9 mouse cellular contexts compared by ENCODE assay signal in genomic region chr10:71025131-71025894, GRCm38 (mm10).
DNase-seq lines count a peak whose midpoint lies in the region; ATAC-seq and TF ChIP-seq lines count a peak whose summit lies in the region.
"Had no signal": no experiment of that assay in that cellular context is flagged by ENCODE, and none has a peak within 500 bp of the region (broad histone marks: within the 10 kb centered on the region; RNA-seq: fewer than 3 reads in every experiment).

No protein-coding gene starts in this region.

- 85% methylated on average over 18 of the region's 18 CpGs for WGBS in embryonic facial prominence, embryonic 14.5 days
- 91% methylated on average over 18 of the region's 18 CpGs for WGBS in embryonic facial prominence, embryonic 10.5 days
- WGBS in heart, postnatal 0 days = 19% methylated on average over 18 of the region's 18 CpGs
- 61% methylated on average over 18 of the region's 18 CpGs for WGBS in liver, postnatal 0 days (ENCODE audit: insufficient replicate concordance)
- 80% methylated on average over 18 of the region's 18 CpGs for WGBS in thymus, adult 2 months

- no peaks in the 10 kb centered on the region for H3K36me3 ChIP-seq in embryonic facial prominence, embryonic 14.5 days (ENCODE audit: control insufficient read depth, insufficient read depth, low read length)
- H3K36me3 ChIP-seq in embryonic facial prominence, embryonic 10.5 days (replicated peaks) = no peaks in the 10 kb centered on the region
- no peaks in the 10 kb centered on the region for H3K36me3 ChIP-seq in heart, postnatal 0 days (replicated peaks; ENCODE audit: control insufficient read depth, insufficient read depth, low read length)
- H3K36me3 ChIP-seq in liver, postnatal 0 days (replicated peaks; ENCODE audit: insufficient read depth, low read length) = no peaks in the 10 kb centered on the region
- no peaks in the 10 kb centered on the region for H3K36me3 ChIP-seq in thymus, adult 2 months (ENCODE audit: control insufficient read depth, insufficient read depth, low read length)
- H3K36me3 ChIP-seq: limb, embryonic 12.5 days had no signal

- peak; percentile 91 for TF ChIP-seq EP300 in heart, postnatal 0 days (IDR thresholded peaks at IDR 0.05; ENCODE audit: low read depth)
- no peak for TF ChIP-seq EP300 in liver, postnatal 0 days (IDR thresholded peaks at IDR 0.05; ENCODE audit: low read depth)

- ATAC-seq in embryonic facial prominence, embryonic 14.5 days (ENCODE audit: low read depth) = no peak
- peak; percentile 90 for ATAC-seq in heart, postnatal 0 days (ENCODE audit: insufficient read depth, low read depth)
- ATAC-seq in liver, postnatal 0 days = peak; percentile 64; the same call in 1 of the 2 replicates
- no peak for ATAC-seq in CD4-positive, CD25-positive, alpha-beta regulatory T cell, adult 4 months

- no peaks in the 10 kb centered on the region for H3K27me3 ChIP-seq in embryonic facial prominence, embryonic 14.5 days (replicated peaks; ENCODE audit: control insufficient read depth, insufficient read depth, low read length)
- no peaks in the 10 kb centered on the region for H3K27me3 ChIP-seq in embryonic facial prominence, embryonic 10.5 days (replicated peaks; ENCODE audit: low read depth, poor library complexity, severe bottlenecking)
- no peaks in the 10 kb centered on the region for H3K27me3 ChIP-seq in heart, postnatal 0 days (ENCODE audit: control insufficient read depth, insufficient read depth, low read length)
- no peaks in the 10 kb centered on the region for H3K27me3 ChIP-seq in liver, postnatal 0 days (ENCODE audit: insufficient read depth, low read length)
- H3K27me3 ChIP-seq in thymus, adult 2 months (ENCODE audit: control insufficient read depth, insufficient read depth, low read length) = no peaks in the 10 kb centered on the region
- H3K27me3 ChIP-seq: limb, embryonic 12.5 days had no signal

- no peak overlapping the region for H3K9ac ChIP-seq in embryonic facial prominence, embryonic 14.5 days (ENCODE audit: low read depth, low read length)
- peak overlapping the region; percentile 56 for H3K9ac ChIP-seq in heart, postnatal 0 days (replicated peaks; ENCODE audit: low read depth, low read length)
- H3K9ac ChIP-seq in liver, postnatal 0 days (replicated peaks) = no peak overlapping the region
- H3K9ac ChIP-seq: limb, embryonic 12.5 days had no signal

- H3K4me3 ChIP-seq in embryonic facial prominence, embryonic 14.5 days (ENCODE audit: low read depth, low read length) = no peak overlapping the region
- no peak overlapping the region for H3K4me3 ChIP-seq in embryonic facial prominence, embryonic 10.5 days
- peak overlapping the region; percentile 22 for H3K4me3 ChIP-seq in heart, postnatal 0 days (ENCODE audit: low read depth, low read length)
- H3K4me3 ChIP-seq in liver, postnatal 0 days (ENCODE audit: low read depth, low read length) = no peak overlapping the region
- H3K4me3 ChIP-seq in thymus, adult 2 months (ENCODE audit: control insufficient read depth, insufficient read depth, low read length) = no peak overlapping the region
- H3K4me3 ChIP-seq: limb, embryonic 12.5 days had no signal

- DNase-seq in embryonic facial prominence, embryonic 14.5 days (ENCODE audit: low spot score) = no peak
- no peak for DNase-seq in embryonic facial prominence, embryonic 10.5 days (ENCODE audit: low spot score)
- peak; percentile 31 for DNase-seq in NIH3T3 (ENCODE audit: low read depth)
- DNase-seq in heart, postnatal 0 days (ENCODE audit: low spot score) = peak; percentile 83
- no peak for DNase-seq in liver, postnatal 0 days
- DNase-seq in gastrocnemius, postnatal 25 days = no peak
- no peak for DNase-seq in thymus, adult 2 months

- no peak overlapping the region for H3K4me2 ChIP-seq in embryonic facial prominence, embryonic 14.5 days (ENCODE audit: low read depth, low read length)
- peak overlapping the region; percentile 60 for H3K4me2 ChIP-seq in heart, postnatal 0 days (ENCODE audit: low read depth, low read length)
- peak overlapping the region; percentile 15; the same call in 1 of the 2 replicates for H3K4me2 ChIP-seq in liver, postnatal 0 days (ENCODE audit: low read depth, low read length)
- H3K4me2 ChIP-seq: limb, embryonic 12.5 days had no signal

- 0 out of 2 replicates have a peak overlapping the region, but pooled peaks have one; percentile 0 for H3K27ac ChIP-seq in embryonic facial prominence, embryonic 14.5 days (replicated peaks; ENCODE audit: low read depth, low read length)
- no peak overlapping the region for H3K27ac ChIP-seq in embryonic facial prominence, embryonic 10.5 days (replicated peaks)
- peak overlapping the region; percentile 97 for H3K27ac ChIP-seq in heart, postnatal 0 days (ENCODE audit: low read depth)
- H3K27ac ChIP-seq in liver, postnatal 0 days (ENCODE audit: low read depth) = 0 out of 2 replicates have a peak overlapping the region, but pooled peaks have one; percentile 22
- no peak overlapping the region for H3K27ac ChIP-seq in thymus, adult 2 months (ENCODE audit: control insufficient read depth, insufficient read depth, low read length)
- H3K27ac ChIP-seq: limb, embryonic 12.5 days had no signal

- TF ChIP-seq CTCF in heart, postnatal 0 days (IDR thresholded peaks at IDR 0.05; ENCODE audit: low read depth) = peak; percentile 36
- peak; percentile 21; the same call in 1 of the 2 replicates for TF ChIP-seq CTCF in liver, postnatal 0 days (IDR thresholded peaks at IDR 0.05; ENCODE audit: low read depth)
- TF ChIP-seq CTCF in thymus, adult 2 months (IDR thresholded peaks at IDR 0.05; ENCODE audit: borderline replicate concordance, control insufficient read depth, extremely low read depth, insufficient read depth, low read length, poor library complexity) = no peak

- no peaks in the 10 kb centered on the region for H3K9me3 ChIP-seq in embryonic facial prominence, embryonic 14.5 days (ENCODE audit: control insufficient read depth, low read length)
- no peaks in the 10 kb centered on the region for H3K9me3 ChIP-seq in embryonic facial prominence, embryonic 10.5 days
- no peaks in the 10 kb centered on the region for H3K9me3 ChIP-seq in heart, postnatal 0 days (replicated peaks; ENCODE audit: control insufficient read depth, low read length)
- H3K9me3 ChIP-seq in liver, postnatal 0 days (ENCODE audit: low read length) = no peaks in the 10 kb centered on the region
- H3K9me3 ChIP-seq: limb, embryonic 12.5 days had no signal

- H3K4me1 ChIP-seq in embryonic facial prominence, embryonic 14.5 days (ENCODE audit: control insufficient read depth, insufficient read depth, low read length) = peaks cover 20% of the 10 kb centered on the region; the same call in 1 of the 2 replicates
- no peaks in the 10 kb centered on the region for H3K4me1 ChIP-seq in embryonic facial prominence, embryonic 10.5 days
- H3K4me1 ChIP-seq in heart, postnatal 0 days (ENCODE audit: control insufficient read depth, insufficient read depth) = peaks cover 32% of the 10 kb centered on the region
- no peaks in the 10 kb centered on the region for H3K4me1 ChIP-seq in liver, postnatal 0 days (ENCODE audit: insufficient read depth)
- no peaks in the 10 kb centered on the region for H3K4me1 ChIP-seq in thymus, adult 2 months (replicated peaks; ENCODE audit: control insufficient read depth, insufficient read depth, low read length)

- TF ChIP-seq POLR2A in thymus, adult 2 months (IDR thresholded peaks at IDR 0.05; ENCODE audit: control insufficient read depth, extremely low read depth, insufficient read depth, low read length, poor library complexity) = no peak

Comparison
In these comparisons a context has a peak if more than half of its experiments do, and no peak if none do; other contexts are left out.
1. H3K27ac ChIP-seq: peak in embryonic facial prominence, embryonic 14.5 days (single experiment), heart, postnatal 0 days (single experiment) and liver, postnatal 0 days (single experiment); none in embryonic facial prominence, embryonic 10.5 days (single experiment) and thymus, adult 2 months (single experiment).
2. ATAC-seq: peak in heart, postnatal 0 days (single experiment) and liver, postnatal 0 days (single experiment); none in embryonic facial prominence, embryonic 14.5 days (single experiment) and CD4-positive, CD25-positive, alpha-beta regulatory T cell, adult 4 months (single experiment).
3. DNase-seq: peak in NIH3T3 (single experiment) and heart, postnatal 0 days (single experiment); none in embryonic facial prominence, embryonic 14.5 days (single experiment), embryonic facial prominence, embryonic 10.5 days (single experiment), liver, postnatal 0 days (single experiment), gastrocnemius, postnatal 25 days (single experiment) and thymus, adult 2 months (single experiment).